Mouse (Mus musculus): ENCODE measurements around the gene Anxa11. TPM values are rescaled to one million over a fixed set of nuclear protein-coding genes. Genes with fewer than 3 reads are reported as not detected.
"Not testable (repeated sequence)": the region's sequence is repeated elsewhere in the genome, so short reads cannot be mapped to it uniquely, and the experiment has no call there.

Gene Anxa11
- polyA plus RNA-seq, 1 experiment from 2014 or later: 3.1 TPM

- H3K27me3 ChIP-seq (replicated peaks; ENCODE audit: control insufficient read depth, insufficient read depth, low read length): no peaks in the 10 kb centered on the region
- no peak for ATAC-seq
- peaks cover 4% of the 10 kb centered on the region; the same call in 1 of the 2 replicates for H3K4me1 ChIP-seq (ENCODE audit: control insufficient read depth, insufficient read depth, low read depth, low read length)
- H3K4me2 ChIP-seq (ENCODE audit: low read length): no peak overlapping the region
- H3K9me3 ChIP-seq (ENCODE audit: control insufficient read depth, low read length): no peaks in the 10 kb centered on the region
- H3K27ac ChIP-seq (ENCODE audit: low read depth, low read length): no peak overlapping the region
- H3K9ac ChIP-seq (ENCODE audit: low read depth, low read length): no peak overlapping the region
- H3K36me3 ChIP-seq (ENCODE audit: control insufficient read depth, insufficient read depth, low read length): no peaks in the 10 kb centered on the region
- WGBS: 59% methylated on average over 9 of the region's 9 CpGs
- no peak overlapping the region for H3K4me3 ChIP-seq (ENCODE audit: low read length)
Measured at GRCm38 (mm10) chr14:25869135-25869878, 27.4 kb downstream of the Anxa11 start.

DNA sequence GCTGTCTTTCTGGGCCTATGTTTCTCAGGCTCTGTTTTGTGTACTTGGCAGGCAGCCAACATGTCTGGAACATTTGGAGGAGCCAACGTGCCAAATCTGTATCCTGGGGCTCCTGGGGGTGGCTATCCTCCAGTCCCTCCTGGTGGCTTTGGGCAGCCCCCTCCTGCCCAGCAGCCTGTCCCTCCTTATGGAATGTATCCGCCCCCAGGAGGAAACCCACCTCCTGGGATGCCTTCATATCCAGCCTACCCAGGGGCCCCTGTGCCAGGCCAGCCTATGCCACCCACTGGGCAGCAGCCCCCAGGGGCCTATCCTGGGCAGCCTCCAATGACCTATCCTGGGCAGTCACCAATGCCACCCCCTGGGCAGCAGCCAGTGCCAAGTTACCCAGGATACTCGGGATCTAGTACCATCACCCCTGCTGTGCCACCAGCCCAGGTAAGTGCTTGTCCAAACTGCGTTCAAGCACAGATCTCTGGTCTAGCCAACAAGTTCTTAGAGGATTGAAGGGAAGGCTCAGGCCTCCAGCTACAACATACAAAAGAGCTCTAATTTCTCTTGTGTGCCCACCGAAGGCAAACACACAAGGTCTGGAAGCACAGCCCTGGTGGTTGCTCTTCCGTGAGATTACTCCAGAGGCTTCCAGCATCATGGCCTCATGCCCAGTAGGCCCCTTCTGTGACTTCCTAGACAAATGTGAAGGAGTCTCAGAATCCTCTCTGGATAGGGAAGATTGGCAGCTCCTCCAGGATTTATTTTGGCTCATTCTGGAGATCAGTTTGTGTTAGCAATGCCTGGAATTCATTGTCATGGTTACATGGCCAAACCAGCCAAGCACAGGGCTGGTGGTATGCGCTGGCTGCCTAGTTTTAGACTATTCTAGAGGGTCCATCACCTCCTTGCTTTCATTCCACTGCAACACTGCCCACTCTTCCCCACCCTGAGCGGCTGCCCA is 30.8 kb downstream of the Anxa11 start:
- no peak overlapping the region for H3K4me2 ChIP-seq (ENCODE audit: low read length)
- H3K9ac ChIP-seq (ENCODE audit: low read depth, low read length): no peak overlapping the region
- H3K4me1 ChIP-seq (ENCODE audit: control insufficient read depth, insufficient read depth, low read depth, low read length): peaks cover 4% of the 10 kb centered on the region; the same call in 1 of the 2 replicates
- no peaks in the 10 kb centered on the region for H3K27me3 ChIP-seq (replicated peaks; ENCODE audit: control insufficient read depth, insufficient read depth, low read length)
- WGBS: 62% methylated on average over 8 of the region's 8 CpGs
- ATAC-seq: peak; percentile 56; the same call in 1 of the 2 replicates
- no peaks in the 10 kb centered on the region for H3K9me3 ChIP-seq (ENCODE audit: control insufficient read depth, low read length)
- peak overlapping the region; percentile 16 for H3K27ac ChIP-seq (ENCODE audit: low read depth, low read length)
- H3K36me3 ChIP-seq (ENCODE audit: control insufficient read depth, insufficient read depth, low read length): no peaks in the 10 kb centered on the region
- no peak overlapping the region for H3K4me3 ChIP-seq (ENCODE audit: low read length)

GRCm38 (mm10) chr14:25876640-25877039 is 34.7 kb downstream of the Anxa11 start:
- not testable (repeated sequence) for H3K27ac ChIP-seq (ENCODE audit: low read depth, low read length); ATAC-seq; H3K9ac ChIP-seq (ENCODE audit: low read depth, low read length); H3K9me3 ChIP-seq (ENCODE audit: control insufficient read depth, low read length); H3K4me3 ChIP-seq (ENCODE audit: low read length); H3K27me3 ChIP-seq (replicated peaks; ENCODE audit: control insufficient read depth, insufficient read depth, low read length); H3K4me2 ChIP-seq (ENCODE audit: low read length); H3K4me1 ChIP-seq (ENCODE audit: control insufficient read depth, insufficient read depth, low read depth, low read length); H3K36me3 ChIP-seq (ENCODE audit: control insufficient read depth, insufficient read depth, low read length)
- WGBS: no CpG with 5 or more reads among the region's 7 CpGs

GRCm38 (mm10) chr14:25881769-25882168 is 39.8 kb downstream of the Anxa11 start:
- H3K4me3 ChIP-seq (ENCODE audit: low read length); H3K4me2 ChIP-seq (ENCODE audit: low read length); H3K27me3 ChIP-seq (replicated peaks; ENCODE audit: control insufficient read depth, insufficient read depth, low read length); ATAC-seq; H3K4me1 ChIP-seq (ENCODE audit: control insufficient read depth, insufficient read depth, low read depth, low read length); H3K27ac ChIP-seq (ENCODE audit: low read depth, low read length); H3K9ac ChIP-seq (ENCODE audit: low read depth, low read length); H3K36me3 ChIP-seq (ENCODE audit: control insufficient read depth, insufficient read depth, low read length); H3K9me3 ChIP-seq (ENCODE audit: control insufficient read depth, low read length): not testable (repeated sequence)
- no CpG with 5 or more reads among the region's 9 CpGs for WGBS

GRCm38 (mm10) chr14:25885886-25886285 is 43.9 kb downstream of the Anxa11 start:
- not testable (repeated sequence) for H3K4me2 ChIP-seq (ENCODE audit: low read length); ATAC-seq; H3K36me3 ChIP-seq (ENCODE audit: control insufficient read depth, insufficient read depth, low read length); H3K4me1 ChIP-seq (ENCODE audit: control insufficient read depth, insufficient read depth, low read depth, low read length); H3K9me3 ChIP-seq (ENCODE audit: control insufficient read depth, low read length); H3K4me3 ChIP-seq (ENCODE audit: low read length); H3K27me3 ChIP-seq (replicated peaks; ENCODE audit: control insufficient read depth, insufficient read depth, low read length); H3K9ac ChIP-seq (ENCODE audit: low read depth, low read length); H3K27ac ChIP-seq (ENCODE audit: low read depth, low read length)
- WGBS: no CpG with 5 or more reads among the region's 12 CpGs

DNA sequence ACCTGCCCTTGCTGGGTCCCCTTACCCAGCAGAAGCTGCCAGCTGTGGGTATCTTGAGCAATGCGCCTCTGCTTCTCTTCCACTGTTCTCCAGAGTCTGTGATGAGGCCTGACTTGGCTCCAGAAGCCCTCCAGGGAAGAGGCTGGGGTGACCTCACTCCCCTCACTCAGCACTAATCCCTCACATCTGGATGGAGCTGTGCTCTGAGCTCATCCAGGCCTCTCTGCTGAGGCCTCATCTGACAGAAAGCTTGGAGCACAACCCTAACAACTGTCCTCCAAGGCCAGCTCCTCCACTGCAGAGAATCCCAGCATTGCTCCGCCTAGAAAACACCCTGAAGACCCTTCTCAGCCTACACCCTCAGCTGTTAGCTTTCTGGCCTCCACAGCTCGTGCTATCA is 52.6 kb downstream of the Anxa11 start:
- not testable (repeated sequence) for H3K4me2 ChIP-seq (ENCODE audit: low read length); H3K9ac ChIP-seq (ENCODE audit: low read depth, low read length); H3K36me3 ChIP-seq (ENCODE audit: control insufficient read depth, insufficient read depth, low read length); H3K9me3 ChIP-seq (ENCODE audit: control insufficient read depth, low read length); H3K4me1 ChIP-seq (ENCODE audit: control insufficient read depth, insufficient read depth, low read depth, low read length); H3K27ac ChIP-seq (ENCODE audit: low read depth, low read length); H3K4me3 ChIP-seq (ENCODE audit: low read length); ATAC-seq; H3K27me3 ChIP-seq (replicated peaks; ENCODE audit: control insufficient read depth, insufficient read depth, low read length)
- no CpG with 5 or more reads among the region's 3 CpGs for WGBS

DNA sequence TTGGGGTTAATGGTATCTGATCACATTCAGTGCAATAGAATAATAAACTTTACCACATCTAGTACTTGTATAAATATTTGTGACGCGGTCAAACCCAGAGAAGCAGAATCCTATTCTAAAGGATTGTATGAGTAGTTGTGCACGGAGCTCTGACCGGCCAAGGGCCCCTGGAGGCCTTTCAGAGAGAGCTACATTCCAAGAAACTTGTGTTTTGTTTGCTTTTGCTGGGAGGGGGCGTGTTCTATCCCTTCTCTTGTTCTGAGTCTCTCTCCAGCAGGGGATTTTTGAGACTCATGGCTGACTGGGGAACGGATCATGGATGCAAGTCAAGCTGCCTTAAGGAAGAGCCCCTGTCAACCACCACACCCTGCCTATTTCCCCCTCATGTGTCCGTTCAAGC is 53.7 kb downstream of the Anxa11 start:
- not testable (repeated sequence) for H3K27ac ChIP-seq (ENCODE audit: low read depth, low read length); H3K4me3 ChIP-seq (ENCODE audit: low read length); H3K9ac ChIP-seq (ENCODE audit: low read depth, low read length); H3K36me3 ChIP-seq (ENCODE audit: control insufficient read depth, insufficient read depth, low read length); H3K27me3 ChIP-seq (replicated peaks; ENCODE audit: control insufficient read depth, insufficient read depth, low read length); H3K4me1 ChIP-seq (ENCODE audit: control insufficient read depth, insufficient read depth, low read depth, low read length); H3K9me3 ChIP-seq (ENCODE audit: control insufficient read depth, low read length); H3K4me2 ChIP-seq (ENCODE audit: low read length); ATAC-seq
- no CpG with 5 or more reads among the region's 7 CpGs for WGBS

- not testable (repeated sequence) for H3K27ac ChIP-seq (ENCODE audit: low read depth, low read length); H3K9ac ChIP-seq (ENCODE audit: low read depth, low read length); H3K4me1 ChIP-seq (ENCODE audit: control insufficient read depth, insufficient read depth, low read depth, low read length); H3K36me3 ChIP-seq (ENCODE audit: control insufficient read depth, insufficient read depth, low read length); H3K27me3 ChIP-seq (replicated peaks; ENCODE audit: control insufficient read depth, insufficient read depth, low read length); H3K9me3 ChIP-seq (ENCODE audit: control insufficient read depth, low read length); H3K4me2 ChIP-seq (ENCODE audit: low read length); H3K4me3 ChIP-seq (ENCODE audit: low read length); ATAC-seq
- no CpG with 5 or more reads among the region's 10 CpGs for WGBS
Measured at GRCm38 (mm10) chr14:25903000-25903399, 61.0 kb downstream of the Anxa11 start, which contains the start of gene Plac9a. Gene Plac9a (minus strand): TSS chr14:25903100.

- not testable (repeated sequence) for H3K27ac ChIP-seq (ENCODE audit: low read depth, low read length); ATAC-seq; H3K9ac ChIP-seq (ENCODE audit: low read depth, low read length); H3K4me3 ChIP-seq (ENCODE audit: low read length); H3K4me1 ChIP-seq (ENCODE audit: control insufficient read depth, insufficient read depth, low read depth, low read length); H3K36me3 ChIP-seq (ENCODE audit: control insufficient read depth, insufficient read depth, low read length); H3K27me3 ChIP-seq (replicated peaks; ENCODE audit: control insufficient read depth, insufficient read depth, low read length); H3K4me2 ChIP-seq (ENCODE audit: low read length); H3K9me3 ChIP-seq (ENCODE audit: control insufficient read depth, low read length)
- WGBS: 50% methylated on average over 1 of the region's 5 CpGs
Measured at GRCm38 (mm10) chr14:25905243-25905642, 63.3 kb downstream of the Anxa11 start.

All from hindbrain, embryonic 16.5 days (tissue).